Mouse (Mus musculus): ENCODE results near the gene Stab1. TPM values are rescaled to one million over a fixed set of nuclear protein-coding genes. Genes with fewer than 3 reads are reported as not detected.

Gene Stab1
- polyA plus RNA-seq, 1 experiment from 2014 or later: 15.7 TPM

DNA sequence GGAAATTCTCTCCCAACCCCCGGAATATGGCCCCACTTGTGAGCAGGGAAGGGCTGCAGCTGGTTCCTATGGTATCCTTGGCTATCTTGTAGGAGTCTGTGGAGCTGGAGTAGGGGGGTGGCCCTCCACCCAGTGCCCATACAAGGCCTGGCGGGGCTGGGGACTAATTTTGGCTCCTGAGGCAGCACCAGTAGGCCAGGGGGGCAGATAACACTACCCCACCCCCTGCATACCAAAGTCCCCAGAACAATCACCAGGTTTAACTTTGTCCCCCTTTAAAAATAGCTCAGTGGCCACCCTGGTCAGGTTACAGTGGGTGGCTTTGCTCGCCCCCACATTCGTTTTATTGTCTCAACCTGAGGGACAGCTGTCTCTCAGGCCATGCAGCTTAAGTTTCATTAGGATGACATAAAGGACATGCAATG lies 40.7 kb upstream of the Stab1 start:
- no peak overlapping the region for H3K27ac ChIP-seq (replicated peaks; ENCODE audit: low read depth, low read length)

DNA sequence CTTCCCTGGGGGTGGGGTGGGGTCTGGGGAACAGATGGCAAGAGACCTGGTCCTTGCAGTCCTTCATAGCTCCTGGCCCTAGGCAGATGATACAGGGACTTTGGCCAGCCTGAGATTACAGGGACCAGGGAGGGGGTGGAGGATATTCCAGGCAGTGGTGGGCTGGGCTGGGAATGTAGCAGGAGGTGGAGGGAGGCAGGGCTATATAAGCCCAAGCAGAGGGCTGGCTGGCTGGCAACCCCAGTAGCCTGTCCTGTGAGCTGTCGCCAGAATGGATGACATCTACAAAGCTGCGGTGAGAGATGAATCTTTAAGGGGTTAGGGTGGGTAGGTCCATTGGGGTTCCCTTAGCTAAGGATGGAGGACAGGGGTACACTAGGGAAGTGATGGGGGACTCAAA lies 39.6 kb upstream of the Stab1 start, which contains the start of gene Tnnc1:
Gene Tnnc1, plus strand, starts transcription at position 229 of the 400 bp plus-strand sequence.
- ATAC-seq (ENCODE audit: insufficient number of reproducible peaks, low FRiP score, low TSS enrichment, low read depth) (no peak), DNase-seq (ENCODE audit: low spot score) (no peak)
- Histone ChIP-seq H3K9ac (ENCODE audit: low read length) (peak within 1 kb of the TSS; percentile 82; the same call in 1 of the 2 replicates), H3K4me1 (ENCODE audit: control insufficient read depth, insufficient read depth, low read length) (peaks cover 9% of the 10 kb centered on the region; the same call in 1 of the 2 replicates), H3K4me3 (ENCODE audit: low read depth, low read length) (peak within 1 kb of the TSS; percentile 66; the same call in 1 of the 2 replicates), H3K27me3 (ENCODE audit: control insufficient read depth, insufficient read depth, low read length) (no peaks in the 10 kb centered on the region), H3K9me3 (ENCODE audit: control insufficient read depth, low read length) (no peaks in the 10 kb centered on the region), H3K27ac (replicated peaks; ENCODE audit: low read depth, low read length) (no peak within 1 kb of the TSS), H3K36me3 (ENCODE audit: control insufficient read depth, insufficient read depth, low read length) (peaks cover 8% of the 10 kb centered on the region; the same call in 1 of the 2 replicates), H3K4me2 (ENCODE audit: low read depth, severe bottlenecking) (peak within 1 kb of the TSS; percentile 94)
- 83% methylated on average over 2 of the region's 2 CpGs for WGBS

More for the DNA sequence above, 40.7 kb upstream of the Stab1 start:
- Histone ChIP-seq H3K4me2 (ENCODE audit: low read depth, severe bottlenecking) (no peak overlapping the region), H3K4me3 (ENCODE audit: low read depth, low read length) (no peak overlapping the region), H3K36me3 (ENCODE audit: control insufficient read depth, insufficient read depth, low read length) (peaks cover under 1% of the 10 kb centered on the region; the same call in 1 of the 2 replicates), H3K27me3 (ENCODE audit: control insufficient read depth, insufficient read depth, low read length) (no peaks in the 10 kb centered on the region), H3K4me1 (ENCODE audit: control insufficient read depth, insufficient read depth, low read length) (peaks cover 9% of the 10 kb centered on the region; the same call in 1 of the 2 replicates), H3K9me3 (ENCODE audit: control insufficient read depth, low read length) (no peaks in the 10 kb centered on the region), H3K9ac (ENCODE audit: low read length) (no peak overlapping the region)
- WGBS: 71% methylated on average over 4 of the region's 4 CpGs
- DNase-seq (ENCODE audit: low spot score) (no peak), ATAC-seq (ENCODE audit: insufficient number of reproducible peaks, low FRiP score, low TSS enrichment, low read depth) (no peak)

GRCm38 (mm10) chr14:31207070-31207830 lies 38.8 kb upstream of the Stab1 start:
- 83% methylated on average over 13 of the region's 13 CpGs for WGBS
- Histone ChIP-seq H3K27ac (replicated peaks; ENCODE audit: low read depth, low read length) (no peak overlapping the region), H3K4me3 (ENCODE audit: low read depth, low read length) (peak overlapping the region; percentile 66), H3K4me2 (ENCODE audit: low read depth, severe bottlenecking) (peak overlapping the region; percentile 94), H3K27me3 (ENCODE audit: control insufficient read depth, insufficient read depth, low read length) (no peaks in the 10 kb centered on the region), H3K4me1 (ENCODE audit: control insufficient read depth, insufficient read depth, low read length) (peaks cover 9% of the 10 kb centered on the region; the same call in 1 of the 2 replicates), H3K9me3 (ENCODE audit: control insufficient read depth, low read length) (no peaks in the 10 kb centered on the region), H3K9ac (ENCODE audit: low read length) (peak overlapping the region; percentile 82), H3K36me3 (ENCODE audit: control insufficient read depth, insufficient read depth, low read length) (peaks cover 12% of the 10 kb centered on the region; the same call in 1 of the 2 replicates)
- no peak for DNase-seq (ENCODE audit: low spot score)
- no peak for ATAC-seq (ENCODE audit: insufficient number of reproducible peaks, low FRiP score, low TSS enrichment, low read depth)

GRCm38 (mm10) chr14:31206472-31206981 lies 38.1 kb upstream of the Stab1 start:
- under 1% methylated on average over 40 of the region's 48 CpGs for WGBS
- peaks cover 9% of the 10 kb centered on the region; the same call in 1 of the 2 replicates for H3K4me1 ChIP-seq (ENCODE audit: control insufficient read depth, insufficient read depth, low read length)
- H3K36me3 ChIP-seq (ENCODE audit: control insufficient read depth, insufficient read depth, low read length): peaks cover 15% of the 10 kb centered on the region; the same call in 1 of the 2 replicates

GRCm38 (mm10) chr14:31205562-31206467 lies 37.4 kb upstream of the Stab1 start:
- Histone ChIP-seq H3K9ac (ENCODE audit: low read length) (peak overlapping the region; percentile 82), H3K36me3 (ENCODE audit: control insufficient read depth, insufficient read depth, low read length) (peaks cover 15% of the 10 kb centered on the region; the same call in 1 of the 2 replicates), H3K4me1 (ENCODE audit: control insufficient read depth, insufficient read depth, low read length) (peaks cover 9% of the 10 kb centered on the region; the same call in 1 of the 2 replicates), H3K9me3 (ENCODE audit: control insufficient read depth, low read length) (no peaks in the 10 kb centered on the region), H3K27ac (replicated peaks; ENCODE audit: low read depth, low read length) (peak overlapping the region; percentile 82), H3K4me2 (ENCODE audit: low read depth, severe bottlenecking) (peak overlapping the region; percentile 94), H3K4me3 (ENCODE audit: low read depth, low read length) (peak overlapping the region; percentile 66), H3K27me3 (ENCODE audit: control insufficient read depth, insufficient read depth, low read length) (no peaks in the 10 kb centered on the region)
- ATAC-seq (ENCODE audit: insufficient number of reproducible peaks, low FRiP score, low TSS enrichment, low read depth): peak; percentile 72
- WGBS: 1% methylated on average over 39 of the region's 39 CpGs
- DNase-seq (ENCODE audit: low spot score): peak; percentile 64

More at GRCm38 (mm10) chr14:31206472-31206981, 38.1 kb upstream of the Stab1 start:
- Histone ChIP-seq H3K27me3 (ENCODE audit: control insufficient read depth, insufficient read depth, low read length) (no peaks in the 10 kb centered on the region), H3K9me3 (ENCODE audit: control insufficient read depth, low read length) (no peaks in the 10 kb centered on the region), H3K9ac (ENCODE audit: low read length) (peak overlapping the region; percentile 82), H3K27ac (replicated peaks; ENCODE audit: low read depth, low read length) (peak overlapping the region; percentile 82), H3K4me2 (ENCODE audit: low read depth, severe bottlenecking) (peak overlapping the region; percentile 94), H3K4me3 (ENCODE audit: low read depth, low read length) (peak overlapping the region; percentile 66)
- peak; percentile 71 for ATAC-seq (ENCODE audit: insufficient number of reproducible peaks, low FRiP score, low TSS enrichment, low read depth)
- DNase-seq (ENCODE audit: low spot score): peak; percentile 95

GRCm38 (mm10) chr14:31205244-31205561 lies 36.8 kb upstream of the Stab1 start:
- H3K9me3 ChIP-seq (ENCODE audit: control insufficient read depth, low read length): no peaks in the 10 kb centered on the region
- H3K36me3 ChIP-seq (ENCODE audit: control insufficient read depth, insufficient read depth, low read length): peaks cover 18% of the 10 kb centered on the region
- H3K27me3 ChIP-seq (ENCODE audit: control insufficient read depth, insufficient read depth, low read length): no peaks in the 10 kb centered on the region
- H3K4me3 ChIP-seq (ENCODE audit: low read depth, low read length): peak overlapping the region; percentile 66
- H3K27ac ChIP-seq (replicated peaks; ENCODE audit: low read depth, low read length): peak overlapping the region; percentile 82; the same call in 1 of the 2 replicates
- WGBS: 32% methylated on average over 8 of the region's 8 CpGs
- H3K9ac ChIP-seq (ENCODE audit: low read length): peak overlapping the region; percentile 82
- peak overlapping the region; percentile 94 for H3K4me2 ChIP-seq (ENCODE audit: low read depth, severe bottlenecking)
- peak; percentile 55 for DNase-seq (ENCODE audit: low spot score)
- ATAC-seq (ENCODE audit: insufficient number of reproducible peaks, low FRiP score, low TSS enrichment, low read depth): no peak
- peaks cover 9% of the 10 kb centered on the region; the same call in 1 of the 2 replicates for H3K4me1 ChIP-seq (ENCODE audit: control insufficient read depth, insufficient read depth, low read length)

- Histone ChIP-seq H3K27ac (replicated peaks; ENCODE audit: low read depth, low read length) (no peak overlapping the region), H3K27me3 (ENCODE audit: control insufficient read depth, insufficient read depth, low read length) (no peaks in the 10 kb centered on the region), H3K4me1 (ENCODE audit: control insufficient read depth, insufficient read depth, low read length) (peaks cover 9% of the 10 kb centered on the region; the same call in 1 of the 2 replicates), H3K36me3 (ENCODE audit: control insufficient read depth, insufficient read depth, low read length) (peaks cover 21% of the 10 kb centered on the region), H3K9ac (ENCODE audit: low read length) (peak overlapping the region; percentile 82), H3K4me3 (ENCODE audit: low read depth, low read length) (peak overlapping the region; percentile 66), H3K9me3 (ENCODE audit: control insufficient read depth, low read length) (no peaks in the 10 kb centered on the region), H3K4me2 (ENCODE audit: low read depth, severe bottlenecking) (peak overlapping the region; percentile 94)
- WGBS: 72% methylated on average over 4 of the region's 4 CpGs
- ATAC-seq (ENCODE audit: insufficient number of reproducible peaks, low FRiP score, low TSS enrichment, low read depth) (no peak), DNase-seq (ENCODE audit: low spot score) (no peak)
Observed at GRCm38 (mm10) chr14:31204844-31205243, 36.4 kb upstream of the Stab1 start.

DNA sequence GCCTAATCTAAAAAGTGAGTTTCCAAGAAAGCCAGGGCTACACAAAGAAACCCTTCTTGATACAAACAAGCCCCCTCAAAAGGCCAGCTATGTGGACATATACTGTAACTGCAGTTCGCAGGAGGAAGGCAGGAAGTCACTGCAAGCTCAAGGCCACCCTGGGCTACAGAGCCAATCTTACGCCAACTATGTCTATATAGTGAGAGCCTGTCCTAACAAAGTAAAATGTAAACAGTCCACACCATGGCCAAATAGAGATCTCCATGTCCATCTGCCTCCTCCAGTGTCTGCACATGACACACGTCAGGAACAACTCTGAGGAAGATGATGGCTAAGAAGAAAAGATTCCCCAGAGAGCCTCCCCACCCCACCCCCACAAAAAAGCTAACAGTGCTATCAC lies 31.6 kb upstream of the Stab1 start:
- no peaks in the 10 kb centered on the region for H3K9me3 ChIP-seq (ENCODE audit: control insufficient read depth, low read length)
- peaks cover 5% of the 10 kb centered on the region; the same call in 1 of the 2 replicates for H3K4me1 ChIP-seq (ENCODE audit: control insufficient read depth, insufficient read depth, low read length)
- no peak overlapping the region for H3K4me3 ChIP-seq (ENCODE audit: low read depth, low read length)
- WGBS: 84% methylated on average over 3 of the region's 3 CpGs
- DNase-seq (ENCODE audit: low spot score) (no peak), ATAC-seq (ENCODE audit: insufficient number of reproducible peaks, low FRiP score, low TSS enrichment, low read depth) (no peak)
- no peak overlapping the region for H3K9ac ChIP-seq (ENCODE audit: low read length)
- peaks cover 32% of the 10 kb centered on the region for H3K36me3 ChIP-seq (ENCODE audit: control insufficient read depth, insufficient read depth, low read length)
- no peak overlapping the region for H3K27ac ChIP-seq (replicated peaks; ENCODE audit: low read depth, low read length)
- H3K4me2 ChIP-seq (ENCODE audit: low read depth, severe bottlenecking): no peak overlapping the region
- no peaks in the 10 kb centered on the region for H3K27me3 ChIP-seq (ENCODE audit: control insufficient read depth, insufficient read depth, low read length)

All from limb, embryonic 11.5 days (tissue).